Mouse (Mus musculus) cerebellum, adult 11 months (tissue): ENCODE results near the gene Creb1.
"Not testable (repeated sequence)": the region's sequence is repeated elsewhere in the genome, so short reads cannot be mapped to it uniquely, and the experiment has no call there.

ENCODE experiments used
- DNase-seq: peaks from one replicate; pipeline ENCODE4 v3.0.0; 2022

The Creb1 gene

DNA sequence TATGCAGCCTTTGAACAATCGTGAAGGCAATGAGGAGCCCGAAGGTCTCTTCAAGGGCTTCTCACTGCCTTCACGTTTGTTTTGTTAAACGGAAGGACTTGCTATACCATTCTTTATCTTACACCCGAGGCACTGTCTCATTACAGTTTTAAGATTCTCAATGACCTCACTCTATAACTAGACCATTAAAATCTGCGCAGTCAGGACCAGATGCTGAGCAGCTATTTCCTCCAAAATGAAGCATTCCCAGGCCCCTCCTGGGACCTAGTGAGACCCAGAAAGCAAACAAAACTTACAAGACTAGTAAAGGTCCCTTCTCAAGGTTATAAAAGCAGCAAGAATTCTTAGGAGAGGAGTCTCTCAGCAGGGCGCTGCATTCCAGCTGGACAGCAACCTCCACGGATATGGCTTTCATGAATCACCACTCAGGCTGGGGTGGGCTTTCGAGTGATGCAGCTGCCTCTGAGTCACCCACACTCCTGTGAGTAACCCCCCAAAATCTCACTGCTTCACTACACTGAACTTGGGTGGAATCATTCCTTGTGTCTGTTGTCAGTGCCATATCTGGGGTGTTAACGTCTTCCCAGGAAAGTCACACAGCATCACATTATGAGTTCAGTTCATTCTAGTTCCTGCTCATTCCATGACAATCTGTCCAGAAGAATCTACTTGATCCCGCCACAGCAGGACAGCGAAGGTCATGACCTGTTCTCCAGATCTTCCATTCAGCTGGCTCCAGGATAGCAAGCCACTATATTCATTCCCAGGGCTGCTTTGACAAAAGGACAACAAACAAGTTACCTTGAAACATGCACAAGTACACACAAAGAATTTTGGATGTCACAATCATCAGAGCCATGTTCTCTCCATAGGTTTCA is 91.4 kb downstream of the Creb1 start:
- DNase-seq, result no peak

DNA sequence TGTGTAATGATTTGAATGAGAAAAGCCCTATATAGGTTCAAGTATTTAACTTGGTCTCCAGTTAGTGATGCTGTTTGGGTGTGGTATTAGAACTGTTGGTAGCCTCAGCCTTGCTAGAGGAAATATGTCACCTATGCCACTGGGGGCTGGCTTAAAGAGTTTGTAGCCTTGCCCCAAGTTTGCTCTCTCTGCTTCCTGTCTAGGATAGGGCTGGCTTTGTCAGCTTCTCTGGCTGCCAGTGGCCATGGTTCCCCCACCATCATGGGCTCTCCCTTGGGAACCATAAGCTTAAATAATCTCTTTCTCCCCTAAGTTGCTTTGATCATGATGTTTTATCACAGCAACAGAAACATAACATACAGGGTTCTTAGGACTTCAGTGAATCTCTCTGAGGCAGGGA is 92.8 kb downstream of the Creb1 start:
- DNase-seq, result no peak

DNA sequence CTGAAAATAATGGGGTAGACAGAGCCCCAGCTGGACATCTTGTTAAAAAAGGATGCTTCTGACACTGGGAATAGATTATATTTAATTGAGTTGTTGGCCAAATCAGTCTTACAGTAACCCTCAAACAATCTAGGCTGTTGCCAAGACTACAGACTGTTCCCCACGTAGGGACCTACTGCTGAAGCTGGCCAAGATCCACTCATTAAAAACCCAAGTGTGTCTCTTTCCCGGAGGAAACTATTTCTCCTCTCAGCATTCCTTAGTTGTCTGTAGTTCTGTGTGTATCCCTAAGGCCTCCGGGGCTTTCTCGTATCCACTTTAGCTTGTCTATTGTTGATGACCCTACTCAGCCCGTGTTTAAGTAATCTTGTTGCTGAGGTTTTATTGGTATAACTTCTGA is 99.1 kb downstream of the Creb1 start:
- DNase-seq, result no peak

DNA sequence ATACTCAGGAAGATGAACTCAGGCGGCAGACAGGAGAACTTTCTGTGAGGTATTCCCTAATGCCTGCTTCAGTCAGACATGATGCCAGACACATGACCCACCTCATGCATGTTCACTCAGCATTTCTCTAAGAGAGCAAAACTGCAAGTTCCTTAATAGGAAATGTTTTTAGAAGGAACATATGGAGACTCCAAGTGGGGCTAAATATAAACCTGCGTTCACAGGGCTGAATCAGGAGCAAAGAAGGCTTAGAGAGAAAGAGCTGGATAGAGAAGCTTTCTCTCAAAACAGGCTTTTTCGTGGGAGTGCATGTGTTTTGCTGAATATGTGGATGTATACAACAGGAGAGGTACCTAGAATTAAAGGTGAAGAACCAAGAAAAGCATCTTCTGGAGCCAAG is 100.8 kb downstream of the Creb1 start:
- no peak for DNase-seq

DNA sequence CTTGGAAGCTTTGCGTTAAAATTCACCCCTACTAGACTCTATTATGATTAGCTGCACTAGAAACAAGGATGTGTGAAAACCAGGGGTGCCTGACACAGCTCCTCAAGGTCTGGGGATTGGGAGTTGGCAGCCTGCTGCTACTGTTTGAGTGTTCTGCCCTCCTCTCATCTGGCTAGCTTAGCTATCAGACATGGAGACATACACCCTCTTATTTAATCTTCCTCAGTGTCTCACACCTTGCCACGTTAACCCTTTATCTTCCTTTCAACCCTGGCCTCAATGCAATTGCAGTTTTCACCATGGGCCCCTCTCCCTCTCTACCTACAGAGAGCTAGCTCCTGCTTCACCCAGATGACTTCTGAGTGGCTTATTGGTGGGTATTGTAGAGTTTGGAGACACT is 103.2 kb downstream of the Creb1 start:
- no peak for DNase-seq

DNA sequence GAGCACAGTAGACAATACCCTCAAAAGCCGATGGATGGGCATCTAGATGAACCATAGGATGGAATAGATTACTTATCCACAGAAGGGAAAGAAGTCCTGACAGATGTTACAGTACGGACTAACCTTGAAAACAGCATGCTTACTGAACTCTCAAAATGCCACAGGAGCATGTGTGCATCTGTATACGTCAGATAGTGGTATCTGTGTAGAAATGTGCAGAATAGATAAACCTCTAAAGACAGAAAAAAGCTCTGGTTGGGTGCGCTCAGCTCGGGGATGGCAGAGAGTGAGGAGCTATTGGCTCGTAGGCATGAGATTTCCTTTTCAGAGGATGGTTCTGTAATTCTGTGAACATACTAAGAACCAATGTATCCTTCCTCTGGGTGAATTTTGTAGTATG is 106.8 kb downstream of the Creb1 start:
- DNase-seq, result no peak

DNA sequence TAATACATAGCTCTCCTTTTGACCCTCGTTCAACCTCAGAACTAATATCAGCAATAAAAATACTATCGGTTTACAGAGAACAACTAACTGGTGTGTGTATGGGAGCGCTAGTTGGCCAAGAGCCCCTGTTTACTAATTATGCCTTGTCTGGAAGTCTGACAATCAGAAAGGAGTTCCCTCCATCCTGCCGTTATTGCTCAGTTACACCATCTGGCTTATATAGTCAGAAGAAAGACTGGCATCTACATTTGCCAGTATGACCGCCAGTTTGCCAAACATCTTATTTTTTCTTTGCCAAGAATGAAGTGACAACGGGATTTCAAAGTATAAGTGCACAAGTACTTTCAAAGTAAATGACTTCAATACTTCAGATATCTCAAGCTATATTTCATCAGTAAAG is 108.6 kb downstream of the Creb1 start:
- DNase-seq, result no peak

DNA sequence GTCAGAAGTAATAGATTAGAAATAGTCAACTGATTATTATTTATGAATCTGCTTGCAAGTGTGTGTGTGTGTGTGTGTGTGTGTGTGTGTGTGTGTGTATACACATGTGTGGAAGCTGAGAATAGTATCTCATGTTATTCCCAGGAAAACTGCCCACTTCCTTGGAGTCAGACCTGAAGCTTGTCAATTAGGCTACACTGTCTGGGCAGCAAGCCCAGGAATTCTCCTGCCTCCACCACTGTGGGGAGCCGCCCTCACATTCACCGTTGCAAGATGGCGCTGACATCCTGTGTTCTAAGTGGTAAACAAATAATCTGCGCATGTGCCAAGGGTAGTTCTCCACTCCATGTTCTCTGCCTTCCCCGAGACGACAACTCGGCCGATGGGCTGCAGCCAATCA is 110.1 kb downstream of the Creb1 start:
- DNase-seq, result not testable (repeated sequence)

DNA sequence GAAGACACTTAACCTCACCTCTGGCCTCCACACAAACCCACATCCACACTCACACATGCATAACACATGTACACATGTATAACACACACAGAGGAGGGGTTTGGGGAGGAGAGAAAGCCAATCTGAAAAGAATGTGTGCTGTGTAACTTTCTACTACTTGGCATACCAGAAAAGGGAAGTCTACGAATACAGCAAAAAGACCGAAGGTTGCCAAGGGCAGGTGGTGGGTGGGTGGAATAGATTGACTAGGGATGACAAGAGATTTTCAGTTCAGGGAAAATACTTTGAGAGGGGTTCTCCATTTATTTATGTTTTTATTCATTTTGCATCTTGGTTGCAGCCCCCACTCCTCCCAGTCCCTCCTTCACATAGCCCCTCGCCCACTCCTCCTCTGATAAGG is 112.1 kb downstream of the Creb1 start:
- DNase-seq, result no peak

DNA sequence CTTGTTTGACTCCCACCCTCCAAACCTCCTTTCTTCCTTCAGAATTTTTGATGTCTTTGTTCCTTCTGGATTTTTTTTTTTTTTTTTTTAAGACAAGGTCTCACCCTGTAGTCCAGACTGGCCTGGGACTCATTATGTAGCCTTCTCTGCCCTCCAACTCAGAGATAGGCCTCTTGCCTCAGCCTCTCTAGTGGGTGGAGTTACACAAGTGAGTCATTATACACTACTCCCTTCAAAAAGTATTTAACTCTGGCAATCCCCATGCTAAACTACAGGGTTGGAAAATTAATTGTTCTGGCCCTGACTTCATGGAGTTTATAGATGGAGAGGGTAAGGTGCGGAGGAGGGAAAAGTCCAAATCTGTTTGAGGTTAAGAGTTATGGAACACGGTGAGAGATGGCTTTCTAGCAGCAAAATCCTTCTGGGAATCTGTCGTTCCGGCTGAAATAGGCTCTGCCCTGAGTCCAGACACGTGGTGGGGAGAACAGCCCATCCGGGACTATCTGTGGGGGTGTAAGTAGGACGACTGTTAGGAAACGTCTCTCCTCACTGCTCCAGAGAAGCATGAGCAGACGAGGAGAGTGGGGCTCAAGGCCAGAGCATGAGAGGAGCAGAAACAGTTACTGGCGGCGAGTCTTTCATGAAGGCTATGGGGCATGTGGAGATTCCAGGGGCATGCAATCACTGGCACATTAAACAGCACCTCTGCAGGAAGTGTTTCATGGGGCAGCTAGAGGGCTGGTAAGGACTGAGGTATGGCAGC is 117.1 kb downstream of the Creb1 start:
- DNase-seq, result no peak

DNA sequence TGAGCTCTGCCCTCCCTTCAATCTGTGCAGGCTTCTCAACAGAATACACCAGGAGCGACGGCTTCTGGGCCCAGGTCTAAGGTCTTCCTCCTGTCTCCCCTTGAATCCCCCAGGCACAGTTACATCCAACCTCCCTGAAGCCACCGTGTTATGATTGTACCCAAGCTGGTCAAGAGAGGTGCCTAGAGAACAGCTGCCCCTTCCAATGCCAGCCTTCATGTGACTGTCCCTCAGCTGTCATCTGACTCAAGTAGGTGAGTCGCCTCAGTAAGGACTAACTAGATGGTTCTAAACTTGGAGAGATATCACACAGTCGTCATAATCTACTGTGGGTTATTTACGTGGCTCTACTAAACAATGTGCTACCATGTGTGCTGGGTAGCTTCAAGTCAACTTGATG is 121.3 kb downstream of the Creb1 start:
- DNase-seq, result no peak
